Mouse (Mus musculus): Measurements from ENCODE around the gene Crat. TPM values are rescaled to one million over a fixed set of nuclear protein-coding genes. Genes with fewer than 3 reads are reported as not detected.

The Crat gene
- polyA plus RNA-seq, 1 experiment from 2014 or later, result 24.0 TPM

GRCm38 (mm10) chr2:30355861-30356260 is 59.8 kb downstream of the Crat start:
- Histone ChIP-seq H3K27ac (replicated peaks; ENCODE audit: low read depth, low read length) (no peak overlapping the region), H3K27me3 (ENCODE audit: control insufficient read depth, insufficient read depth, low read length) (no peaks in the 10 kb centered on the region), H3K4me3 (replicated peaks; ENCODE audit: low read depth, low read length) (no peak overlapping the region), H3K4me1 (ENCODE audit: control insufficient read depth, insufficient read depth, low read length) (peaks cover 15% of the 10 kb centered on the region), H3K4me2 (ENCODE audit: low read length) (no peak overlapping the region), H3K36me3 (ENCODE audit: control insufficient read depth, insufficient read depth, low read length) (peaks cover 33% of the 10 kb centered on the region), H3K9ac (replicated peaks; ENCODE audit: low read length) (no peak overlapping the region), H3K9me3 (ENCODE audit: control insufficient read depth, low read length) (no peaks in the 10 kb centered on the region)
- WGBS, result 51% methylated on average over 4 of the region's 4 CpGs
- ATAC-seq (ENCODE audit: low FRiP score, low TSS enrichment) (no peak), DNase-seq (no peak)

- H3K27ac ChIP-seq (replicated peaks; ENCODE audit: low read depth, low read length), result no peak overlapping the region
- DNase-seq (no peak), ATAC-seq (ENCODE audit: low FRiP score, low TSS enrichment) (no peak)
- H3K36me3 ChIP-seq (ENCODE audit: control insufficient read depth, insufficient read depth, low read length), result peaks cover 80% of the 10 kb centered on the region
- H3K9ac ChIP-seq (replicated peaks; ENCODE audit: low read length), result no peak overlapping the region
- no peaks in the 10 kb centered on the region for H3K27me3 ChIP-seq (ENCODE audit: control insufficient read depth, insufficient read depth, low read length)
- no peaks in the 10 kb centered on the region for H3K9me3 ChIP-seq (ENCODE audit: control insufficient read depth, low read length)
- no peak overlapping the region for H3K4me2 ChIP-seq (ENCODE audit: low read length)
- H3K4me3 ChIP-seq (replicated peaks; ENCODE audit: low read depth, low read length), result no peak overlapping the region
- no peaks in the 10 kb centered on the region for H3K4me1 ChIP-seq (ENCODE audit: control insufficient read depth, insufficient read depth, low read length)
- WGBS, result 91% methylated on average over 2 of the region's 2 CpGs
These were observed 64.5 kb downstream of the Crat start for GRCm38 (mm10) chr2:30351149-30351548.

Small RNAs within 50 kb of the gene (microRNA-seq; reads per million reads assigned to microRNA genes)
- not detected for gene Gm47292

Other genes with a start within 250 kb of the Crat start
- gene Endog, start 244.3 kb downstream of the Crat start, polyA plus RNA-seq (2014; fragmentation: Nextera tagmentation; extraction: Ambion mirVana), result 23.2 and 28.1 TPM in 2 replicates
- 52.8 and 54.8 TPM in 2 replicates for gene Spout1, start 237.4 kb downstream of the Crat start, polyA plus RNA-seq (2014; fragmentation: Nextera tagmentation; extraction: Ambion mirVana)
- gene Kyat1, start 210.0 kb downstream of the Crat start, polyA plus RNA-seq (2014; fragmentation: Nextera tagmentation; extraction: Ambion mirVana), result 15.3 and 17.1 TPM in 2 replicates
- gene Lrrc8a, start 178.1 kb downstream of the Crat start, polyA plus RNA-seq (2014; fragmentation: Nextera tagmentation; extraction: Ambion mirVana), result 66.0 and 70.9 TPM in 2 replicates
- 0.25 TPM in 1 of 2 replicates, not detected in the other for gene Gm28035, start 175.2 kb downstream of the Crat start, polyA plus RNA-seq (2014; fragmentation: Nextera tagmentation; extraction: Ambion mirVana)
- gene Phyhd1, start 149.6 kb downstream of the Crat start, polyA plus RNA-seq (2014; fragmentation: Nextera tagmentation; extraction: Ambion mirVana), result 4.9 and 6.0 TPM in 2 replicates
- gene Gm28038, start 134.8 kb downstream of the Crat start, polyA plus RNA-seq (2014; fragmentation: Nextera tagmentation; extraction: Ambion mirVana), result not detected in 2 replicates
- 32.2 and 32.7 TPM in 2 replicates for gene Dolk, start 129.5 kb downstream of the Crat start, polyA plus RNA-seq (2014; fragmentation: Nextera tagmentation; extraction: Ambion mirVana)
- gene Nup188, start 129.4 kb downstream of the Crat start, polyA plus RNA-seq (2014; fragmentation: Nextera tagmentation; extraction: Ambion mirVana), result 20.5 and 26.0 TPM in 2 replicates
- gene Sh3glb2, start 56.5 kb downstream of the Crat start, polyA plus RNA-seq (2014; fragmentation: Nextera tagmentation; extraction: Ambion mirVana), result 129 and 183 TPM in 2 replicates
- 26.1 and 29.7 TPM in 2 replicates for gene Miga2, start 51.6 kb downstream of the Crat start, polyA plus RNA-seq (2014; fragmentation: Nextera tagmentation; extraction: Ambion mirVana)
- 56.3 and 57.2 TPM in 2 replicates for gene Dolpp1, start 23.6 kb downstream of the Crat start, polyA plus RNA-seq (2014; fragmentation: Nextera tagmentation; extraction: Ambion mirVana)
- 86.7 and 115 TPM in 2 replicates for gene Ptpa, start 226 bp upstream of the Crat start, polyA plus RNA-seq (2014; fragmentation: Nextera tagmentation; extraction: Ambion mirVana)
- gene Ier5l, start 58.4 kb upstream of the Crat start, polyA plus RNA-seq (2014; fragmentation: Nextera tagmentation; extraction: Ambion mirVana), result 3.7 and 4.3 TPM in 2 replicates
- 0.46 and 1.2 TPM in 2 replicates for gene Cstad, start 179.2 kb upstream of the Crat start, polyA plus RNA-seq (2014; fragmentation: Nextera tagmentation; extraction: Ambion mirVana)